Mouse (Mus musculus): Measurements from ENCODE around the gene Spag6. TPM values are rescaled to one million over a fixed set of nuclear protein-coding genes. Genes with fewer than 3 reads are reported as not detected.

The Spag6 gene
- total and polyA plus RNA-seq, 2 experiments from 2014 or later: not detected

GRCm38 (mm10) chr2:18672766-18673164 is 21.1 kb upstream of the Spag6 start:
- peak overlapping the region; percentile 98 for H3K27ac ChIP-seq (ENCODE audit: low read depth, low read length)
- H3K9me3 ChIP-seq (ENCODE audit: low read length): no peaks in the 10 kb centered on the region
- WGBS: 2% methylated on average over 11 of the region's 11 CpGs
- peak overlapping the region; percentile 99 for H3K9ac ChIP-seq (replicated peaks; ENCODE audit: low read length, poor library complexity, severe bottlenecking)
- no peak for ATAC-seq (ENCODE audit: low FRiP score)
- H3K4me2 ChIP-seq (ENCODE audit: low read depth, low read length, poor library complexity, severe bottlenecking): peak overlapping the region; percentile 79
- peak overlapping the region; percentile 97 for H3K4me3 ChIP-seq (ENCODE audit: low read depth, low read length)
- DNase-seq (ENCODE audit: low spot score): peak; percentile 49
- TF ChIP-seq CTCF (IDR thresholded peaks at IDR 0.05): no peak
- 0 out of 2 replicates have a peak, but pooled peaks cover 2% of the 10 kb centered on the region for H3K4me1 ChIP-seq (ENCODE audit: insufficient read depth, low read length)
- H3K27me3 ChIP-seq (ENCODE audit: insufficient read depth, low read length): no peaks in the 10 kb centered on the region
- H3K36me3 ChIP-seq (ENCODE audit: insufficient read depth, low read length): no peaks in the 10 kb centered on the region

GRCm38 (mm10) chr2:18673766-18674165 is 20.1 kb upstream of the Spag6 start:
- Histone ChIP-seq H3K27me3 (ENCODE audit: insufficient read depth, low read length) (no peaks in the 10 kb centered on the region), H3K9me3 (ENCODE audit: low read length) (no peaks in the 10 kb centered on the region), H3K36me3 (ENCODE audit: insufficient read depth, low read length) (no peaks in the 10 kb centered on the region), H3K27ac (ENCODE audit: low read depth, low read length) (no peak overlapping the region), H3K4me1 (ENCODE audit: insufficient read depth, low read length) (peaks cover 7% of the 10 kb centered on the region; the same call in 1 of the 2 replicates), H3K9ac (replicated peaks; ENCODE audit: low read length, poor library complexity, severe bottlenecking) (no peak overlapping the region), H3K4me3 (ENCODE audit: low read depth, low read length) (no peak overlapping the region), H3K4me2 (ENCODE audit: low read depth, low read length, poor library complexity, severe bottlenecking) (no peak overlapping the region)
- WGBS: 69% methylated on average over 4 of the region's 4 CpGs
- TF ChIP-seq CTCF (IDR thresholded peaks at IDR 0.05): no peak
- DNase-seq (ENCODE audit: low spot score) (no peak), ATAC-seq (ENCODE audit: low FRiP score) (no peak)

GRCm38 (mm10) chr2:18674193-18674902 is 19.5 kb upstream of the Spag6 start:
- no peaks in the 10 kb centered on the region for H3K9me3 ChIP-seq (ENCODE audit: low read length)
- no peak overlapping the region for H3K4me3 ChIP-seq (ENCODE audit: low read depth, low read length)
- no peak overlapping the region for H3K27ac ChIP-seq (ENCODE audit: low read depth, low read length)
- no peak overlapping the region for H3K4me2 ChIP-seq (ENCODE audit: low read depth, low read length, poor library complexity, severe bottlenecking)
- ATAC-seq (ENCODE audit: low FRiP score) (no peak), DNase-seq (ENCODE audit: low spot score) (no peak)
- 0 out of 2 replicates have a peak, but pooled peaks cover 4% of the 10 kb centered on the region for H3K27me3 ChIP-seq (ENCODE audit: insufficient read depth, low read length)
- no peak overlapping the region for H3K9ac ChIP-seq (replicated peaks; ENCODE audit: low read length, poor library complexity, severe bottlenecking)
- WGBS: 77% methylated on average over 4 of the region's 4 CpGs
- H3K36me3 ChIP-seq (ENCODE audit: insufficient read depth, low read length): no peaks in the 10 kb centered on the region
- TF ChIP-seq CTCF (IDR thresholded peaks at IDR 0.05): no peak
- H3K4me1 ChIP-seq (ENCODE audit: insufficient read depth, low read length): peaks cover 7% of the 10 kb centered on the region; the same call in 1 of the 2 replicates

- Histone ChIP-seq H3K9ac (replicated peaks; ENCODE audit: low read length, poor library complexity, severe bottlenecking) (peak overlapping the region; percentile 96), H3K4me1 (ENCODE audit: insufficient read depth, low read length) (peaks cover 7% of the 10 kb centered on the region; the same call in 1 of the 2 replicates), H3K4me2 (ENCODE audit: low read depth, low read length, poor library complexity, severe bottlenecking) (peak overlapping the region; percentile 90), H3K4me3 (ENCODE audit: low read depth, low read length) (peak overlapping the region; percentile 87), H3K27ac (ENCODE audit: low read depth, low read length) (peak overlapping the region; percentile 96), H3K27me3 (ENCODE audit: insufficient read depth, low read length) (peaks cover 15% of the 10 kb centered on the region), H3K36me3 (ENCODE audit: insufficient read depth, low read length) (no peaks in the 10 kb centered on the region), H3K9me3 (ENCODE audit: low read length) (no peaks in the 10 kb centered on the region)
- ATAC-seq (ENCODE audit: low FRiP score) (no peak), DNase-seq (ENCODE audit: low spot score) (no peak)
- no peak for TF ChIP-seq CTCF (IDR thresholded peaks at IDR 0.05)
- 16% methylated on average over 33 of the region's 42 CpGs for WGBS
Observed at GRCm38 (mm10) chr2:18675681-18676456, 18.0 kb upstream of the Spag6 start.

- H3K4me1 ChIP-seq (ENCODE audit: insufficient read depth, low read length): peaks cover 7% of the 10 kb centered on the region; the same call in 1 of the 2 replicates
- peak overlapping the region; percentile 90 for H3K4me2 ChIP-seq (ENCODE audit: low read depth, low read length, poor library complexity, severe bottlenecking)
- DNase-seq (ENCODE audit: low spot score): peak; percentile 94
- peak; percentile 86 for ATAC-seq (ENCODE audit: low FRiP score)
- 0% methylated on average over 13 of the region's 64 CpGs for WGBS
- no peaks in the 10 kb centered on the region for H3K36me3 ChIP-seq (ENCODE audit: insufficient read depth, low read length)
- peak overlapping the region; percentile 96 for H3K9ac ChIP-seq (replicated peaks; ENCODE audit: low read length, poor library complexity, severe bottlenecking)
- no peak for TF ChIP-seq CTCF (IDR thresholded peaks at IDR 0.05)
- H3K4me3 ChIP-seq (ENCODE audit: low read depth, low read length): peak overlapping the region; percentile 87
- peaks cover 15% of the 10 kb centered on the region for H3K27me3 ChIP-seq (ENCODE audit: insufficient read depth, low read length)
- H3K9me3 ChIP-seq (ENCODE audit: low read length): no peaks in the 10 kb centered on the region
- peak overlapping the region; percentile 96 for H3K27ac ChIP-seq (ENCODE audit: low read depth, low read length)
Observed at GRCm38 (mm10) chr2:18676457-18676935, 17.3 kb upstream of the Spag6 start.
